Mouse (Mus musculus) ovary, postnatal 36 days (tissue): ENCODE measurements at regions not wholly inside any gene's neighbourhood (a gene's known extent, or its start where the extent isn't known, plus 50 kb on each side); places are given as distances from the start of the nearest gene placed in this dataset.

Source experiments
- DNase-seq: peaks from one replicate; pipeline ENCODE4 v3.0.0; 2022; ENCODE audit warnings: low spot score, mixed read lengths

DNA sequence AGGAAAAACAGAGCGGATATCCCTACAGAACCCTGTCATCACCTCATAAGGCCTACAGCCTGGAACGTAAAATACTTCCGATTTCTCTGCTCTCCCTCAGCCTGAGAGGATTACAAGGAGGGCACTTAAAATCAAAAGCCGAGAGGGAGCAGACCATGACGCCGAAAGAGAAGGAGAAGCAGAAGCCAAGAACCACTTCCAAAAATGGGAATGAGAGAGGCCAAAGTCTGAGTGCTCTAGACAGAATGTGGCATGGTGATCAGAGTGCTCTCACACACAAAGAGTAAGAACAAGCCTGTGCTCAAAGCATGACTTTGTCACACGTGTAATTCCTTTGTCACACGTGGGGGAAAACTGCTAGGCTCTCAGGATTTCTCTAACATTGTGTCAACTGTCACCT lies 125.9 kb downstream of the Hlx start:
- DNase-seq: no peak

DNA sequence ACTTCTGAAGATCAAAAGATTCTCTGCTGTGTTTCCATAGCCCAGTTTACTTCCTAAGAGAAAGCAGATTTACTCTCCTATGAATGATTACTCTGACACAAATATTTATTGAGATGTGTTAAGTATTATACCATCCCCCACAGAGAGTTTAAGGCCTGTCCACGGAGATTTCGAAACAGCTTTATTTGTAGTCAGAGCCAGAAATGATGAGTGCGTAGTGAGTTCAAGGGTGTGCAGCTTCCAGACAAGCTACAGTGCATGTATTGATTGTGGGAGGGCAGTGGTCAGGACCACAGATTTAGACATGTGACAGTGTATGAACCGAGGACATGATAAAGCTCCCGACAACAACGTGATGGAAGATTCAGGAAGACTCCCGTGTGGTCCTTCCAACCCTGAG lies 126.8 kb downstream of the Hlx start:
- DNase-seq: no peak

DNA sequence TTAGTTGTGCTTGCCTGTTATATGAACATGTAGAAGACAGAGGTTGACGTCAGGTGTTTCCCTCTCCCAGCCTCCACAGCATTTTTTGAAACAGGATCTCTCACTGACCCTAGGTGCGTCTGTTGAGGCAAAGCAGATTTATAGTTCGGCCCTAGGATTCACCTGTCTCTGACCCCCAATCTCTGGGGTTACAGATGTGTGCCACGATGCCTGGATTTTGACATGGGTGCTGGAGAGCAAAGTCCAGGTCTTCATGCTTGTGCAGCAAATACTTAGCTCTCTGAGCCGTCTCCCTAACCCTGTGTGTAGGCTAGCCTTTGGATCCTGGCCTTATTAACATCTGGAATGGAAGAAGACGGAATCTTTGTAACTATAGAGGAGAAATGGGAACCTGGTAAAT lies 129.3 kb downstream of the Hlx start:
- no peak for DNase-seq

DNA sequence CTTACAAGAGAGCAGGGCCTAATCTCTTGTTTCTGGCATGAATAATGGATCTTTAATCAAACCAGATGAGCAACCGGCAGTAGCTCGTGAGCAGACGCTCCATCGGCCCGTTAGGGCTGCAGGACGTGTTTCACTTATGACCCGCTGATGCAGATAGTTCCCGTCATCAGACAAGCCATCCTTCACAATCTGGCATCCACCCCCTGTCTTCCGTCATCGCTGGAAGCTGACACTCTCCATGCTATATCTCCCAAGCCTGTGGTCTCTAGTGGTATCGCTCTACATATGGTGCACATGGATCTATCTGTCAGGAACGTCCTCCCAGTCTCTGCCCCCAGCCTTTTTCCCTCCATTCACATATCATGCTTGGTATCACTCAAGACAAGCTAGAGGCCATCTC lies 137.0 kb downstream of the Hlx start:
- no peak for DNase-seq

DNA sequence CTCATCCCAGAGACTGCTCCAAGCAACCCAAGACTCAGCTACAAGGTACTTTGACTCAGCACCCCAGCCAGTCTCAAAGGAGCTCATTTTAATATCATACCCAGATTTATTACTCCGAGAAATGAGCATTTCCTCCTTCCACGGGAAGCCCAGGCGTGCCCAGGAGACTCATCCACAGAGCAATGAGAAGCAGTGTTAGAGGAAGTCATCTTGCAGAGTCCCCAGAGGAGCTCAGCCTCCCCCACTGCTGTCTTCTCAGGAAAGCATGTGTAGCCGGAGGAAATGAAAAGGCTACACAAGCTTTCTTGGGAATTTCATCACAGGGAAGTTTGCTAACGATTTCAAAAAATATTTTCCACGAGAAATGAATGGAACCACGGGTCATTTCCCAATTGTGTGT lies 141.8 kb downstream of the Hlx start:
- no peak for DNase-seq

DNA sequence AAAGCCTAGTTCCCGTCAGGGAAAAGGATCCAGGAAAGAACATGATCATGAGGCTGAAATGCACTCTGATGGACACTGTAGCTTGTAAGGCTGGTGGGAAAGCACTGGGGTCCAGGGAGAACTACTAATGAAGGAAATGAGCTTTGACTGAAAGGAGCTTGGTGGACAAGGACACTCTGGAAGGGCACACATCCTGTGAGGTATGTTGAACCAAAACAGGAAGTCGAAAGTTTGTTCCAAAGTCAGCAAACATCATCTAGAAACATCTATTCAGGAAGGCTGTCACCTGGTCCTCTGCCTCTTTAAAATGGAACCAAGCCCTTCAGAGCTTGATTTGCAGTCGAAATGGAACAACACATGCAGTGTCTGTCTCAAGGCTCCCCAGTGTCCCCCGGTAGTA lies 143.1 kb downstream of the Hlx start:
- no peak for DNase-seq

DNA sequence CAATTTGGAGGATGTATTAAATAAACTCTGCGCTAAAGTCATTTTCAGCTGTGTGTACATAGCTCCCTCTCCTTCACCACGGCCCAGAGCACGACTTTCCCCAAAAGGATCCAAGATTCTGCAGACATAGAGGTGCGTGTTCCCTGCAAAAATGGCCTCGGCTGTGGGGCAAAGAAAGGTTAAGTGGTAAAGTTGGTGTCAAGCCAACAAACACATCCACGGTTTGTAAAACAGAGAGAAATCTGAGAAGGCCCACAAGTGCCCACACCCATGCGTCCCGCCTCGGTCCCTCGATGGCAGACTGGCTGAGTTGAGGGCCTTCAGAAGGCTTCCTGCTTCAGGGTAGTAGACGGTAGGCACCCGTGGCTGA lies 147.9 kb downstream of the Hlx start:
- DNase-seq: no peak

DNA sequence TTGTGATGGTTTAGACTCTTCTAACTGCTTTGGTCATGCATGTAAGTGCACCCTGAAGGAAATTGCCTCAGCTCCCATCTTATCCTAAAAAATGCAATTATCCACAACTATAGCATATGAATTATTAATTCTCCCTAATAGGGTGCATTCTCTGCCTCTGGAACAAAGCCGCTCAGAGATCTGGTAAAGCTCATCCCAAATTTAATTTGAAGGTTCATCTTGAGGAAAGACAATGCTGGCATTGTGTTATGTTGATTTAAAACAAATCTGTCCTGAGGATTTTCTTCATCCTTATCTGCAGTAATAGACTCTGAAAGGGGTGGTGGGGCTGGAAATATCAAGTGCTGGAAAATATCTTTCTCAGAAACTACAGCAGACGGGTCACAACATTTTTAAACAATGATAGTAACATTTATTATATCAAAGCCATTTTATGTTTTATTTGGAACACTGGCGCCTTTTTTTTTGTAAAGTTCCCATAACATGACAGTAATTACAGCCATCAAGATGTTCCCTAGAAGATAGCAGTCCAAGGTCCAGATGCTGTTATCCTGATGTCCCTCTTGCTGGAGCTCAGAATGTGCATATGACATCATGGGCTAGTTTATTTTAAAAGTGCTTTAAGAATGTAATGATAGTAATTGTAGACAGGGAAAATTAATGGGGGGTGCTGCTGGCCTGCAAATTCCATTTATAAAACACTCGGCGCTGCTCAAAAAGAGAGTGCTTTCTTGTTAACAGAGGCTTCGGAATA lies 148.5 kb downstream of the Hlx start:
- no peak for DNase-seq

DNA sequence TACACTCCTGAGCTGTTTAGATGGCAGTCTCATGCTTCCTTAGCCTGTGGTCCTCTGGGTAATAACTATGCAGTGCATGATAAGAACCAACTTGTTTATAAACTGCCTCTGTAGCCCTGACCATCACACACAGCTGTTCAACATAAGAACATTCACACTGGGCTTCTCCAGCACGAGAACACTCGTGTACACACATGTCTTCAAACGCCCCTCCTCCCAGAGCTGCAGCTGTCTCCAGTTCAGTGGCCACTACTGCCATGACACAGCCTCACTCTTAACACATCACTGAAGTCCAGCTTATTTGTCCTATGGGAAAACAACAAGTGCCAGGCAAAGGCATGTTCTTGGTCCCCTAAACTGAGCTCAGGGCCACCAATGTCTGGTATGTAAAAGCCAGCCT lies 152.9 kb downstream of the Hlx start:
- no peak for DNase-seq

DNA sequence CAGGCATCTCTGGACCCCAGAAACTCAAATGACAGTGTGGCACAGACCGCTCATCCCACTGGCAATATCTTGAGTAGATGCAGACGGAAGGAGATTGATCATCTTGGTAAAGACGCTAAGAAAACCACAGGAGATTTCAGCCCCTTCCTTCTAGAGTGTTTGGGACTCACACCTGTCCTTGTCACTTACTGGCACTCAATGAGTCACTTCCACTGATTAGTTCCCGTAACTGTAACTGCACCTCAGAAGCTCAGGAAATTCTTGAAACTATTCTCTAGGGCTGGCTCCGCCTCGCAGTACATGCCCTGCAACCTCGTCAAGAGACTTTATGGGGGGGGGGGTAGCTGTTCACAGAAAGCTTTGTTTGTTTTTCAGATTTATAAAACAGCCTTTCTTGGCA lies 155.9 kb downstream of the Hlx start:
- no peak for DNase-seq

DNA sequence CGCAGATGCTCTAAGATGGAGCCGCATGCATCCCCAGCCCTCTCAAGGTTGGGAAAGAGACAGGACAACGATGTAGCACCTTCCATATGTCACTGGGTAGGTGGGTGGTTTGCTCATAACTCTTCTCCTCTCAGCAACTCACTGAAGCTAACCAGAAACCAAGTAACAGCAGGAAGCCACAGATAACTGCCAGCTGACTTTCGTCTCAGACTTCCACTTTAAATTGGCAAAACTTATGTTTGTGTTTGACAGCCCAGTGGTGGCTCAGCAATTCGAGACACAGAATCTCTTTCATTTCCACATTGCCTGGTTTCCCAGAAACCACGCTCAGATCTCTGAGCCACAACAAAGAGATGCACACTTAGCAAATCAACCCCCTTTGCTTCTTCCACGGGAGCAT lies 159.1 kb downstream of the Hlx start:
- DNase-seq: no peak

DNA sequence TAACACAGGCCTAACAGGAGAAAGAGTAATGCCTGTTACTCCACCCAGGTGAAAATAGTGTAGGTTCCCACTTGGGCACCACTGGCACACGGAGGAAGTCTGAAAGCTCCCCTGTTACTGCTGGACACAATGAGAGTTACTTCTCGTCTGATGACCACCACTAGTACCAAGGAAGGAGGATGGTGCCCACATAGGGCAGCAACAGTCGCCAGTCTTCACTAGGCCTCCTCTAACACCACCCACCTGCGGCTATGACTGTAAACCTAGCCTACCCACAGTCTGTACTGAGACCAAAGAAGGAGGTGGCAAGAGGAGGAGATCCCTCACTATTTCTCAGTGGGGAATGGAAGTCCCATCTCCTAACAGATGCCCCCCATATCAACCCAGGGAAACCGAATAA lies 161.7 kb downstream of the Hlx start:
- DNase-seq: no peak

DNA sequence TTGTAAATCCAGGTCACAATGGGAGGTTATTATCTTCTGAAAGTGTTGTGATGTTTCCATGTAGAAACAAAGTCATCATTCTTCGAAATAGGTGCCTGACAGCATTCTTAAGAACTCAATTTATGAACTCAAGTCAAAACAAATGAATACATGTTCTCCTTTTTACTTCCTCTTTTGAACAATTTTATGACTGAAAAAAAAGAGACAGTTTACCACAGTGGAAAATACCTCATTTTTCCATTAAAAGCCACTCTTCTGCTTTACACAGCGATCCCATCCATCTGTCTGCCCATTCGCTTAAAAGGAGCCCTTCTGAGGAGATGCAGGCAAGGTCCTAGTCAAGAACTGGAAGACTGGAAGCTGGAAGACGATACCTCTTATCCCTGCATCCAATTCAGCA lies 169.5 kb downstream of the Hlx start:
- no peak for DNase-seq

DNA sequence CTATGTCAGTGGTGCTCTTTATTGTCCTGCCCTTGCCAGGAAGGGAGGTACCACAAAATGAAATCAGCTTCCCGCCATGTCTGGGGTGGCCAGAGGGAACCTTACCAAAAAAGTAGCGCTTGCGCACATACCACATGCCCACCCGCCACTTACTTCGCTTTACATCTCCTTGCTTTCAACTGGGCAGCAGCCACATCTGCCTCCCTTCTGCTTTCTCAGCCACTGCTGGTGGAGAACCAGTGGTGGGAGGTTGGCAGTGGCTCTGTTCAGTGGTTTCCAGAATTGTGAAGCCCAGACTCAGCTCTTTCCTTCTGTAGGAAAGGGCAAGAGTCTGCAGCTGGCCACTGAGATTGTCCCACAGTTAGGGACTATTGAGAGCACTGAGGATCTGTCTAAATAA lies 170.2 kb downstream of the Hlx start:
- DNase-seq: no peak

DNA sequence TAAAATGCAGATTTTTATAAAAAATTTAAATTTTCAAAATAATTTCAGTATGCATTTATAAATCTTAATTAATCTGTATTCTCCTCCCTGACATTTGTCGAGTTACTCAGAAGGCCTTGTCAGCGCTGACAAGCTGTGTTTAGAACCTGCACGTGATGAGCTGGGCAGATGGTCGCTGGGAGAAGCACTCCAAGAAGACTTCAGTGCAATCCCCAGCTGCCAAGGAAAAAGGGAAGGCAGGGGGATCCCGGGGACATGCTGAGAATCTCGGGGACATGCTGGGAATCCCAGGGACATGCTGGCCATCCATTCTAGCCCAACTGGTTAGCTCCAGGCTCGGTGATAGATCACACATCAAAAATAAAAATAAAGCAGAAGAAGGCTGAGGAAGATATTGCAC lies 172.9 kb downstream of the Hlx start:
- no peak for DNase-seq

DNA sequence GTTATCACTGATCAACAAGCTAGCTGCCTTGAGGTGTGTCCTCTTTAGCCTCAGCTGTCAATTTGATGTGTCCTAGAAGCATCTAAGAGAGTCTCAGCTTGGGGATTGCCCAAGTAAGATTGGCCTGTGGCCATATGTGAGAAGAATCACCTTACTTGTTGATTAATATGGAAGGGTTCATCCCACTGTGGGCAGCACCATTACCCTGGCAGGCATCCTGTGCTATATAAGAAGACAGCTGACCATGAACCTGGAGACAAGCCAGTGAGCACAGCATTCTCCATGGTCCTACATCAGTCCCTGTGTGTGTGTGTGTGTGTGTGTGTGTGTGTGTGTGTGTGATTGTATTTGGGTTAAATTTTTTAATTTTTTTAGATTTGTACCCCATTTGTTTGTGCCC lies 178.6 kb downstream of the Hlx start:
- DNase-seq: no peak

DNA sequence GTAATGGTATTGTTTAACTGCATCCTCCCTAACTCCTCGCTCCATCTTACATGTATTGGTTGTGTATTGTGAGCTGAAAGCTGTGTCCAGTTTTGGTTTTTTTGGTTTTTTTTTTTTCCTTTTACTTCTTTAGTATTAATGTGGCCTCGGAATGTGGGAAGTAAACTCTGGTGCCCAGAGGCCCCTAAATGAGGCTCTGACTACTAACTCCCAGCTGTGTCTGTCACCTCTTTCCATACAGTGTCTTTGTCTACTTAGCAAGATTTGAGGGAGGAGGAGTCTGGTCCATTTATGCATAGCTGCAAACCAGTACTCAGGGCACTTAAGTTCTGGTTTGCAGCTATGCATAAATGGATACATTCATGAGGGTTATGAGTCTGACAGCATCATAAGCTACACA lies 181.9 kb downstream of the Hlx start:
- no peak for DNase-seq

DNA sequence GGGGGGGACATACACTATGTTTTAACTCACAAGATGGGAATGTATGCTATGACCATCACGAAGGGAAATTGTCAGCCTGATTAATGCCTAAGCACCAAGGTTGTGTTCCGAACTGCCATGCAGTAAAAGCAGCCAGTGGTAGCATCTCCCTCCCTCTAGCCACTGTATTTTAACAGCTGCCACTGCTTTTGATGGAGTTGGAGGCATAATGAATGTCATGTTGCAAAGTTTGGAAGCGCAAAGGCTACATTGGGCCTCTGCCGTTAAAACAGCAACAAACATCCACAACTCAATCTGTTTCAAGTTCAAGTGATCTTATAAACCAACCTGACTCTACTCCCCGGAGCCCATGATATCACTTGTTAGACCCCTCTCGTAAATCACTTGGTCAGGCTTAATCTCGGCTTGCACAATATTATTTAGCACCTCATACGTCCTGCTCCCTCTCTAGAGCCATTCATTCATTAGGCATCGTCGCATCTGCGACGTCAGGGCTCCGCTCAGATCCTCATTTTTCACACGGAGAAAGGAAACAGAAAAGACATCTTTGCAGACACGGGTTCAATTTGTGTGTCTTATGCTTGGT lies 184.7 kb downstream of the Hlx start:
- no peak for DNase-seq

DNA sequence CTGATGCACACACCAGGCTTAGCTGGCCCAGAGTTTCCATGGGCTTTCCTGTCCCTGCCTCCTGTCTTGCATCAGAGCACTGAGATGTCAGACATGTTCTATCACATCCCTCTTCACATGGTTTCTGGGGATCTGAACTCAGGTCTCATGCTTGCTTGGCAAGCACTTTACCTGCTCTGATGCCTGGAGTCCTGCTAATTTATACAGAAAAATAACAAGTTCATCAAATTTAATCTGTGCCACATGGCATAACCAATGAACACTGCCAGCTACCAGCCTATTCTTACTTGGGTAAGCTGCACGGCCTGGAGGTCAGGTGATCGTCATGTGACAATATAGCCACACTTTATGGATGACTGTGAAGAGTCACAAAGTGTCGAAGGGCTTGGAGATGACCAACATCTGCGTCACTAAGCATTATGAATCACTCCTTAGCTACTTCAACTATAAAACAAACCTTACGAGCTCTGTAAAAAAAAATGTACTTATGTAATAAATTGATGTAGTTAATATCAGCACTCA lies 186.2 kb downstream of the Hlx start:
- no peak for DNase-seq

DNA sequence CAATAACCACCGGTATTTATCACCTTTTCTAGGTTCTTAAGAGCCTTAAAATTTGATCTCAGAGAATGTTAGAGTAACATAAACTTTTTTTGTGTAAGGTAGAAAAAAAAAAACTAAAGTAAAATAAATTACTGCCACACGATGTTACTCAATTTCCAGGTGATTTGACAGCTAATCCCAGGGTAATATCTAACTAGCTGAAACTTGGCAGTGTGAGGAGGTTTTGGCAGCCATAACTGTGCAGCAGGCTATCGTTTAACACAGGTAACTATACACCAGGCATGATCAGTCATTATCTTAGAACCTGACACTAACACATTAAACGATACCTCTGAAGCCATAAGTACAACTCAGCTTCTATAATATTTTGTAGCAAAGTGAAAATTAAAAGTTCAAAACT lies 187.3 kb downstream of the Hlx start:
- no peak for DNase-seq

DNA sequence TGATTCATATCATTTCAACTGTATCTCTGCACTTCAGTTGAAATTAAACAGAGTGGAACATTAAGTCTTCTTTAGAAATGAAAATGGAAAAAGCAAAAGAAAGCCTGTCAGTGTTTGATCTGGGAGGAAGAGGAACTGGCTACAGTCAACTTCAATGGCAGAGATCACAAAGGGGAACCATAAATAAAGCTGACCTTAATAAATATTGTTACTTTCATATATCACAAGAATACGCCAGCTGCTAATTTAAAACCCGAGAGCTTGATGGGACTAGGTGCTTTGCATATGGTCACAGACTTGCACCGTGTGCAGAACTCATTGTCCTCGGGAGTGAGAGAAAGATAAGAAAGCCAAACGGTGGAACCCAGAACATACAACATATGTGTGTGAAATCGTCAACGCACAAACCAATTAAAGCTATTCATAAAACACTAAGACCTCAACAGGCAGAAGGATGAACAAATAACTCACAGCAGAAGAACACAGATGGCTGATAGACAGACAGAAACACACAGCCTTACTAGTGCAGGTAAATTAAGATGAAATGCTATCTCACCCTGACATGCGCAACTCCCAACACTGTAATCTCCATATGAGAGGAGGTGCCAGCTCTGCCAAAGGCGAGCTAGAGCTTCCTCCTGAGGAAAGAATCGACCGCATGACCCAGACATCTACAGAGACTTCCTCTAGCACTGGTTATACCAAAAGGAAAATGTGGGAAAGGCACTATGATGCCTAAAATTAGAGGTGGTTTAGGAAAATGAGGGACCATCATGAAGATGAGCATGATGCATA lies 189.9 kb downstream of the Hlx start:
- no peak for DNase-seq

DNA sequence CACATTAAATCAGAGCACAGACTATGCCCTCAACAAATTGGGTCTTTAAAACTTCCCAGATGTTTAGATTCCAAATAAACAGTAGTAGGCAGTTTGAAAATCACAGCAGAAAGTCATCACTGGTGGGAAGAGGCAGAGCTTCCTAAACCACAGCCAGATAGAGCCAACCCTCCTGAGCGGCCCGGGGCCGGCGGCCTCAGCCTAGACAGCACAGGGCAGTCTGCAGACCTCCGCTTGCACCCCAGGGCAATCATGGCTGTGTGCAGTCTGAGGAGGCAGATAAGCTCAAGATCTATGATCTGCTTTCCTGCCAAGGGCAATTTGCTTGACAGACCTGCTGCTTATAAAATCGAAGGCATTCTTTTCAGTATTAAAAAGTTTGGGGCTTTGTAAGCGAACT lies 192.6 kb downstream of the Hlx start:
- no peak for DNase-seq
